In the genomic region with DNA sequence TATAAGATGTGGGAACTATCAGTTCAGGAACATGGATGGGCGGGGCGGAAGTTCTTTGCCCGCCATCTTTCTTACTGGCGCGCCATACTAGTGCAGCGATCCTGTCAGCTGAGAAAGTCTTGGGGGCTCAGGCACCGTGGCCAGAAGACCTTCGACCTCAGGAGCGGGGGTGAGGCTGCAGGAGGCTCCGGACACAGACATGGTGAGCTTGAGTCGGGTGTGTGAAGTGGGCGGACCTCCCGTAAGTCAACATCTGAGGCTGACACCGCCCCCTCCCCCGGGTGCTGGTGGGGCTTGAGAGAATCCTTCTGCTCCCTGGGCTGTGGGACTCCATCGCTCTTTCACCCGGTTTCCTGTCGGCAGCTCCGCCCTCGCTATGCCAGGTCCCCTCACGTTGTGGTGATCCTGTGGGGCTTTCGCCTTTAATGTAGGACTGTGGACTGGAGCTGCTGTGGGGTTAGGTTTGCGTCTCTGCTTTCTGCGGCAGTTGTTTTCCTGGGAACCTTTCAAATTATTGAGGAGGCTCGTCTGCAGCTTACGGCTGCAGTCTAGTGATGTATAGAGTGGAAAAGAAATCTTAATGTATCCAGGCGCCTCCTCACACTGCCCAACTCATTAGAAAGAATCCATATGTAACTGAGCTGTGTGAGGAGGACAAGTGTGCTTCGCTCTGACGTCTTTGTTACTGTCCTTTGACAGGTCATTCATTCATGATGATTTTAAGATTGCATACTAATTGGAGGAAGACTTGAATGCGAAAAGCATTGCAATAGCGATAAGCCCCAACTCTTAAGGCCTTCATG, we compare ENCODE assay signal across 8 mouse cellular contexts. TPM values are rescaled to one million over a fixed set of nuclear protein-coding genes. Genes with fewer than 3 reads are reported as not detected.
DNase-seq lines count a peak whose midpoint lies in the region; ATAC-seq lines count a peak whose summit lies in the region.

No protein-coding gene starts in this region.

- H3K4me3 ChIP-seq in megakaryocyte, embryonic 14.5 days (replicated peaks) = peak overlapping the region; percentile 99

- peak; percentile 64 for ATAC-seq in inflammation-experienced regulatory T-cells, adult 6 months

- peak; percentile 89 for DNase-seq in adrenal gland, adult 2 months
- peak; percentile 89 for DNase-seq in embryo, embryonic 11 days
- DNase-seq in gastrocnemius, postnatal 25 days = peak; percentile 66
- peak; percentile 55 to 87 for DNase-seq in left cerebral cortex, adult 9 months (ENCODE audit: low spot score in 2 of 2)
- DNase-seq in right cerebral cortex, postnatal 10 days (ENCODE audit: low spot score in 2 of 2) = peak; percentile 84 to 90
- peak; percentile 81 for DNase-seq in urinary bladder, postnatal 14 days (ENCODE audit: low spot score)

- no peaks in the 10 kb centered on the region for H3K9me3 ChIP-seq in megakaryocyte, embryonic 14.5 days

- H3K36me3 ChIP-seq in megakaryocyte, embryonic 14.5 days (replicated peaks; ENCODE audit: low read length) = peaks cover 2% of the 10 kb centered on the region

- no peaks in the 10 kb centered on the region for H3K27me3 ChIP-seq in megakaryocyte, embryonic 14.5 days (replicated peaks)

- peaks cover 20% of the 10 kb centered on the region for H3K4me1 ChIP-seq in megakaryocyte, embryonic 14.5 days

RNA-seq across cellular contexts. Expression of a gene that starts 3.5 kb away (rescaled TPM):
- 10 to 100 TPM in 1 of 2 experiments, 1 to 10 TPM in 1; 7.9 to 13.2 TPM for total RNA-seq in adrenal gland, adult 2 months (2021)
- 0.37 and 0.58 TPM in 2 replicates for polyA plus RNA-seq in adrenal gland, adult 2 months (2012; rRNA removed)
- 1 to 10 TPM; 3.2 to 3.9 TPM for total RNA-seq in gastrocnemius, postnatal 25 days (2021)
- 1 to 10 TPM; 6.0 to 7.3 (median 6.3) TPM for polyA plus RNA-seq in inflammation-experienced regulatory T-cells, adult 6 months (2017; shearing (Covaris generic))
- not detected in 2 replicates for polyA plus RNA-seq in megakaryocyte, embryonic 14.5 days (2012; ENCODE audit: insufficient read depth, low replicate concordance)

RNA-seq across cellular contexts. Expression of a gene that starts 24.7 kb away (rescaled TPM):
- total RNA-seq in adrenal gland, adult 2 months (2021) = not detected
- not detected in 2 replicates for polyA plus RNA-seq in adrenal gland, adult 2 months (2012; rRNA removed)
- total RNA-seq in gastrocnemius, postnatal 25 days (2021) = not detected
- not detected for polyA plus RNA-seq in inflammation-experienced regulatory T-cells, adult 6 months (2017; shearing (Covaris generic))
- not detected in 2 replicates for polyA plus RNA-seq in megakaryocyte, embryonic 14.5 days (2012; ENCODE audit: insufficient read depth, low replicate concordance)

RNA-seq across cellular contexts. Expression of a gene that starts 46.9 kb away (rescaled TPM):
- total RNA-seq in adrenal gland, adult 2 months (2021) = not detected
- polyA plus RNA-seq in adrenal gland, adult 2 months (2012; rRNA removed) = not detected in 2 replicates
- under 1 TPM; 0.16 to 0.41 TPM for total RNA-seq in gastrocnemius, postnatal 25 days (2021)
- not detected for polyA plus RNA-seq in inflammation-experienced regulatory T-cells, adult 6 months (2017; shearing (Covaris generic))
- polyA plus RNA-seq in megakaryocyte, embryonic 14.5 days (2012; ENCODE audit: insufficient read depth, low replicate concordance) = not detected in 2 replicates

RNA-seq across cellular contexts. Expression of a gene that starts 59.4 kb away (rescaled TPM):
- 1 to 10 TPM; 3.9 to 8.7 TPM for total RNA-seq in adrenal gland, adult 2 months (2021)
- 0.08 and 0.10 TPM in 2 replicates for polyA plus RNA-seq in adrenal gland, adult 2 months (2012; rRNA removed)
- 1 to 10 TPM; 1.7 to 2.8 TPM for total RNA-seq in gastrocnemius, postnatal 25 days (2021)
- 10 to 100 TPM in 1 of 3 experiments, 1 to 10 TPM in 2; 8.7 to 11.9 (median 8.9) TPM for polyA plus RNA-seq in inflammation-experienced regulatory T-cells, adult 6 months (2017; shearing (Covaris generic))
- polyA plus RNA-seq in megakaryocyte, embryonic 14.5 days (2012; ENCODE audit: insufficient read depth, low replicate concordance) = 1.4 TPM in 1 of 2 replicates, not detected in the other

Comparison
In these comparisons a context has a peak if more than half of its experiments do, and no peak if none do; other contexts are left out.
1. Peak in every context shown above with its lines: DNase-seq, ATAC-seq and H3K4me3 ChIP-seq.